Mouse (Mus musculus) central nervous system, embryonic 11.5 days (tissue): Measurements from ENCODE around the gene Adra1d. TPM values are rescaled to one million over a fixed set of nuclear protein-coding genes. Genes with fewer than 3 reads are reported as not detected.

Source experiments
- polyA plus RNA-seq: library from polyadenylated mRNA; depleted of rRNA; stranded (reverse); fragments of >200 nt; gene quantifications from 2 replicates; pipeline ENCODE4 v1.2.3, GENCODE M21; 2012; rRNA removed

Gene Adra1d
- 0.38 and 0.89 TPM in 2 replicates for polyA plus RNA-seq

DNA sequence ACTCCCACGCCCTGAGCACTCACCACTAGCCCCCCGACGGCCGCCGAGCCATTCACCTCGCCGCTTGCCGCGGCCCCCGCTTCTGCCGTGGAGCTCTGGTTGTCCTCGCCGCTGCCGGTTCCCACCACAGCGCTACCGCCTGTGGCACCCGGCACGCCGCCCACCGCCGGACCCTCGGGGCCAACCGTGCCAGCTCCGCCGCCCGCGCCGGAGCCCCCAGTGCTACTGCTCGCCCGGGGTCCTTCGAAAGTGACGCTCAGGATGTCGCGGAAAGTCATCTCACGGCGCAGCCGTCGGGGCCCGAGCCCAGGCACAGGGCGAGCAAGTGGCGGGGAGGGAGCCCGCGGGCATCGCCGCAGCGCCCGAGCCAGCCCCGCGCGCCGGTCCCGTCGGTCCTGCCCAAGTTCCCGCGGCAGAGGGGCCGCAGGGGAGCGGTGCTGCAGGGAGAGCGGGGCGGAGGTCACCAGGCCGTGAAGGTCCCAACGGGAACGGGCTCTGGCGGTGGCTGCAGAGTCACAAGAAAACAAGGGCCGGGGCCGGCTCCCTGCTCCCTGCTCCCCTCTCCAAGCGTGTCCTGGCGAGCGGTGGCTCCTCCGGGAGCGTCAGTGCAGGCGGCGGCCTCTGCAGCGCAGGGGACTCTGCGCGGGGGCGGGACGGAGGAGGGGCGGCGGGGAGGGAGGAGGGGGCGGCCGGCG, at the start of gene Adra1d:
Gene Adra1d, minus strand, starts transcription at position 393 of the 695 bp plus-strand sequence.

Other genes with a start within 250 kb of the Adra1d start
- 10.1 and 16.7 TPM in 2 replicates for gene Rnf24, start 209.4 kb downstream of the Adra1d start, polyA plus RNA-seq
- gene Smox, start 70.8 kb downstream of the Adra1d start, polyA plus RNA-seq: 38.4 and 50.5 TPM in 2 replicates